Mouse (Mus musculus) forebrain, embryonic 11.5 days (tissue): ENCODE results near the gene Clk1. TPM values are rescaled to one million over a fixed set of nuclear protein-coding genes. Genes with fewer than 3 reads are reported as not detected.
"Not testable (repeated sequence)": the region's sequence is repeated elsewhere in the genome, so short reads cannot be mapped to it uniquely, and the experiment has no call there.

ENCODE experiments used
- ATAC-seq: fragments of 200-750 bp; cut with Nextera tagmentation; replicated peaks from 2 replicates; pipeline ENCODE4 v1.8.0; 2017; ENCODE audit warnings: moderate TSS enrichment; ENCODE audit not compliant: low FRiP score
- DNase-seq: peaks from one replicate; pipeline ENCODE4 v3.0.0-alpha.2; 2017; ENCODE audit warnings: low spot score
- H3K27ac ChIP-seq: fragments of 300-500 bp; sonication (generic); 2 replicates; pipeline ENCODE4 v1.5.1; 2014; ENCODE audit warnings: low read depth, low read length
- H3K27me3 ChIP-seq: fragments of 300-500 bp; sonication (generic); 2 replicates; pipeline ENCODE4 v1.6.1; 2014; ENCODE audit warnings: mild to moderate bottlenecking, low read length, mixed read lengths; ENCODE audit not compliant: control insufficient read depth, insufficient read depth
- H3K36me3 ChIP-seq: fragments of 300-500 bp; sonication (generic); 2 replicates; pipeline ENCODE4 v1.6.1; 2014; ENCODE audit warnings: mild to moderate bottlenecking, low read length, moderate library complexity, mixed read lengths; ENCODE audit not compliant: control insufficient read depth, insufficient read depth
- H3K4me1 ChIP-seq: fragments of 300-500 bp; sonication (generic); replicated peaks from 2 replicates; pipeline ENCODE4 v1.6.1; 2014; ENCODE audit warnings: low read length, mixed read lengths; ENCODE audit not compliant: control insufficient read depth, insufficient read depth
- H3K4me2 ChIP-seq: fragments of 300-500 bp; sonication (generic); 2 replicates; pipeline ENCODE4 v1.6.1; 2014; ENCODE audit warnings: low read depth, mild to moderate bottlenecking, low read length, moderate library complexity, mixed read lengths; ENCODE audit not compliant: severe bottlenecking
- H3K4me3 ChIP-seq: fragments of 300-500 bp; sonication (generic); 2 replicates; pipeline ENCODE4 v1.5.1; 2014; ENCODE audit warnings: low read depth, low read length
- H3K9ac ChIP-seq: fragments of 300-500 bp; sonication (generic); 2 replicates; pipeline ENCODE4 v1.6.1; 2014; ENCODE audit warnings: low read length
- H3K9me3 ChIP-seq: fragments of 300-500 bp; sonication (generic); 2 replicates; pipeline ENCODE4 v1.6.1; 2016; ENCODE audit warnings: low read length, mixed read lengths; ENCODE audit not compliant: control insufficient read depth
- WGBS: fragments of 180-500 bp; shearing (Covaris S2); extraction: QIAGEN DNeasy Blood & Tissue Kit; methylation state at CpG from one replicate; pipeline ENCODE4 v1.1.7; 2014; 5-methylcytosine and 5-hydroxymethylcytosine counted together
- polyA plus RNA-seq: library from polyadenylated mRNA; unstranded; fragments of >200 nt; fragmentation: Nextera tagmentation; extraction: Ambion mirVana; gene quantifications from 2 replicates; pipeline ENCODE4 v1.2.1, GENCODE M21; 2014

Clk1 gene
- polyA plus RNA-seq, 1 experiment from 2014 or later, result 158 TPM

DNA sequence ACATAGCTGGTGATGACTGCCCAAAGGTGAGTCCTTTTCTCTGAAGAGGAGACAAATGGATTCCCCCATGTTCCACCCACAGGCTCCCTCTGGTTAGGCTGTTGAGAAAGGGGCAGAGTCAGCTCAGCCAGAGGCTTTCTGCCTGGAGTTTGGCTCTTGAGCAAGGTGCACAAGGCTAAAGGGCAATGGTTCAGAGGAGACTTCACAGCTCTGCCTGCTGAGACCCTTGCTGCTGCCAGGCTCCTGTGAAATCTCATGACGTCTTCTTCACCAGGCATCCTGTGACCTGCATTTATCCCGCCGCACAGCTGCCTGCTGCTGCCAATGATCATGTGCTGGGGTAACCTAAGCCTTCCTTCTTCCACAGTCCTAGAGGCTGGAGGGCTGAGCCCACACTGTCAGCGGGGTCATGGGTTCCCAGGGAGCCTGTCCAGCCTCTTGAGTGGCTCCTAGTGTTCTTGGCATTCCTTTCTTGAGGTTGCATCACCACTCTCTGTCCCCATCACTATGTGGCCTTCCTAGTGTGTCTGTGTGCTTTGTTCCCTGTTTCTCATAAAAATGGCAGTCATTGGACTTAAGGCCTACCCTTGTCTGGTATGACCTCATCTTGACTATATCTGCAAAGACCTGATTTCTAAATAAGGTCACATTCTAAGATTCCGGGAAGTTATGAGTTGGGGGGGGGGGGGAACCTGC lies 41.1 kb downstream of the Clk1 start:
- Histone ChIP-seq H3K27me3 (no peaks in the 10 kb centered on the region), H3K9ac (no peak overlapping the region), H3K4me1 (no peaks in the 10 kb centered on the region), H3K4me2 (no peak overlapping the region), H3K4me3 (no peak overlapping the region), H3K9me3 (no peaks in the 10 kb centered on the region), H3K27ac (no peak overlapping the region), H3K36me3 (no peaks in the 10 kb centered on the region)
- DNase-seq (no peak), ATAC-seq (no peak)
- 80% methylated on average over 5 of the region's 5 CpGs for WGBS

DNA sequence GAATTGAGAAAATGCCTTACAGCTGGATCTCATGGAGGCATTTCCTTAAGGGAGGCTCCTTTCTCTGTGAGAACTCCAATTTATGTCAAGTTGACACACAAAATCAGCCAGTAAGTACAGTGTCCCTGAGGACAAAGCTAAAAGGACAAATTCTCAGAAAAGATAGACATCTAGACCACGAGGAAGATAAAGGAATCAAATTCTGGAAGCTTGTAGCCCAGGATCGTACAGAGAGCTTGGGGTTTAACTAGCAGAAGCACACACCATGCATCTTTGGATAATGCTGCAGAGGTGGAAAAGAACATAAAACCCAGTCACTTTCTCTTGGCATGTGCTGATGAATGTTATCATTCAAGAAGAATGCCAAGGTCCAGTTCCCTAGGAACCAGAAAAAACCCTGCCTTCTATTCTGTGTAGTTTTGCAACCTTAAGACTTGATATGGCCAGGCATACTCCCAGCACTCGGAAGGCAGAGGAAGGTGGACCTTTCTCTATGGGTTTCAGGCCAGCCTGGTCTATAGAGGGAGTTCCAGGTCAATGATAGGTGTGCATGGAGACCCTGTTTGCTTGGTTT lies 48.2 kb downstream of the Clk1 start:
- Histone ChIP-seq H3K9ac (no peak overlapping the region), H3K27me3 (no peaks in the 10 kb centered on the region), H3K27ac (no peak overlapping the region), H3K4me2 (no peak overlapping the region), H3K4me1 (no peaks in the 10 kb centered on the region), H3K4me3 (no peak overlapping the region), H3K36me3 (no peaks in the 10 kb centered on the region), H3K9me3 (no peaks in the 10 kb centered on the region)
- 81% methylated on average over 3 of the region's 3 CpGs for WGBS
- ATAC-seq (no peak), DNase-seq (no peak)

DNA sequence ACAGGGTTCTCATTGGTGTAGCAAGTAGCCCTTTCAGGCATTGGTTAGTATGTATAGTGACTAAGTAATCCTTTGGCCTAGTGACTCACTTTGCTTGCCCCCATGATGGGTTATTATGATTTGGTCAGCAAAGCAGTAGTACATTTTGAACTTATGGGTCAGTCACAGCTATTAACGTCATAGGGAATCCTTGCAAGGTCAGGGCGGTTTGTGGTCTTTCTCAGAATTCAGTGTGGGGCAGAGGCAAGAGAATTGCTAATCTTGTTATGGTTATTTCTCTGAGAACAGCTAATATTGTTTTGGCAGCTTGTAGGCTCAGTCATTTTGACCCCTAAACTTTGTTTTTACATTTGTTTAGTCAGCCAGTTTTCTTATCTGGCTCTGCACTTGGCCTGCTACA lies 49.6 kb downstream of the Clk1 start:
- not testable (repeated sequence) for H3K9ac ChIP-seq, H3K27me3 ChIP-seq, H3K36me3 ChIP-seq, H3K9me3 ChIP-seq, ATAC-seq, DNase-seq, H3K27ac ChIP-seq, H3K4me3 ChIP-seq, H3K4me2 ChIP-seq, H3K4me1 ChIP-seq
- WGBS, result 82% methylated on average over 2 of the region's 2 CpGs

DNA sequence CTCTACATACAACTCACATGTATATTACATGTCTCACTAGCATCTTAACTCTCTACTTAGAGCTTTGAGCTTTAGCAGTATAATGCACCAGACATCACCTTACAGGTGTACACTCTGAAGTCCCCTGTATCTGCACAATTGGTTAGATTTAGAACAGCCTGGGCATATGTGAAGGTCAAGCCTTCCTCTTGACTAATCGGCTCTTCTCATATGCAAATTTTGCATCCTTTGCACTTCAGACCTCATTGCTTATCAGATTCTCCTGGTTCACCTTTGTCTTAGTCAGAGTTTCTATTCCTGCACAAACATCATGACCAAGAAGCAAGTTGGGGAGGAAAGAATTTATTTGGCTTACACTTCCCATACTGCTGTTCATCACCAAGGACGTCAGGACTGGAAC lies 54.1 kb downstream of the Clk1 start:
- Histone ChIP-seq H3K4me2 (no peak overlapping the region), H3K27ac (no peak overlapping the region), H3K36me3 (no peaks in the 10 kb centered on the region), H3K9me3 (no peaks in the 10 kb centered on the region), H3K9ac (no peak overlapping the region), H3K4me3 (no peak overlapping the region), H3K4me1 (no peaks in the 10 kb centered on the region), H3K27me3 (no peaks in the 10 kb centered on the region)
- ATAC-seq (no peak), DNase-seq (no peak)
- WGBS, result 69% methylated on average over 2 of the region's 2 CpGs

DNA sequence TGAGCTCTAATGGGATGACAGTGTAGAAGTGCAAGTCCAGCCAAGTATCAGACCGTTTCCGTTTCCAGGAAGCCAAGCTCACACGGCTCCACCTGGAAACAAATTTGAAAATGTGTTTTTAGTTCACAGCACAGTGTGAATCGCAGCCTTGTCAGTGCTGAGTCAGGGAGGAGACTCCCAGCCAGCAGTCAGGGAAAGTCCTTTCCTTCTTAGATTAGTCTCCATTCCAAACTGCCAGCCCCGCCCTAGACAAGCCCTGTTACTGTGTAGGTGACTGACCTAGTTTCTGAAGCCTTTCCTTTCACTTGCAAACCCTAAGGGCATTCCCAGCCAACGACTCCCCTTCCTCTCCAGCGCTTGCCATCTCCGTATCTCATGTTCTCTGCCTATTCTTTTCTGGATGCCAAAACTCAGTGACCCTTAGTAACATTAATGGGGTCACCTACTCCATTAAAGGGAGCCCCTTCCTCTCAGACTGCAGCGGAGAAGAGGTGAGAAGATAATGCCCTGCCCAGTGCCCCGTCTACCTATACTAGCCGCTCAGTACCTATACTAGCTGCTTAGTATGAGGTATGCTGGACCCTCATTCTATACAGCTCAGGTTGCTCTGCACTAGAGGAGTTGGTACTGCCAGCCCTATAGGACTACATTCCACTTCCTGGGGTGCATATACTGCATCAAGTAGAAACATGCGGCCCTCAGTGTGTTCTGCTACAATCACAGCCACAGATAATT lies 57.0 kb downstream of the Clk1 start:
- WGBS, result 84% methylated on average over 12 of the region's 12 CpGs
- Histone ChIP-seq H3K36me3 (no peaks in the 10 kb centered on the region), H3K4me1 (no peaks in the 10 kb centered on the region), H3K9me3 (no peaks in the 10 kb centered on the region), H3K4me2 (no peak overlapping the region), H3K9ac (no peak overlapping the region), H3K27me3 (no peaks in the 10 kb centered on the region), H3K4me3 (no peak overlapping the region), H3K27ac (no peak overlapping the region)
- ATAC-seq (no peak), DNase-seq (no peak)

DNA sequence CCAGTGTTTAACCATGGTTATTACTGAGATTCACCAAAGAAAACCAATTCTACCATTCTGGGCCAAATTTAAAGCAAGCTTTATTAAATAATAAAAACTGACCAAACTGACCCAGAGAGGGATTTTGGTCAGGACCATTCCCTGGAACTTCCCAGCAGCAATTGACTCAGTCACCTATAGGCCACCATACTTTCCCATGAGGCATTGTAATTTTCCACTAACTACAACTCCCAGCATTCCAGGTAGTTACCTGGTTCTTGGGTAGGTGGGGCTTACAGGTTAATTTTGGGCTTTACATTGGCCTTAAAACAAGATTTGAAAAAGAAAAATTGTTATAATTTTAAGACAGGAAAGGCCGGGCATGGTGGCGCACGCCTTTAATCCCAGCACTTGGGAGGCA lies 58.0 kb downstream of the Clk1 start:
- Histone ChIP-seq H3K36me3 (no peaks in the 10 kb centered on the region), H3K4me3 (no peak overlapping the region), H3K9me3 (no peaks in the 10 kb centered on the region), H3K4me2 (no peak overlapping the region), H3K27me3 (no peaks in the 10 kb centered on the region), H3K27ac (no peak overlapping the region), H3K4me1 (no peaks in the 10 kb centered on the region), H3K9ac (no peak overlapping the region)
- ATAC-seq (no peak), DNase-seq (no peak)
- 94% methylated on average over 3 of the region's 3 CpGs for WGBS

DNA sequence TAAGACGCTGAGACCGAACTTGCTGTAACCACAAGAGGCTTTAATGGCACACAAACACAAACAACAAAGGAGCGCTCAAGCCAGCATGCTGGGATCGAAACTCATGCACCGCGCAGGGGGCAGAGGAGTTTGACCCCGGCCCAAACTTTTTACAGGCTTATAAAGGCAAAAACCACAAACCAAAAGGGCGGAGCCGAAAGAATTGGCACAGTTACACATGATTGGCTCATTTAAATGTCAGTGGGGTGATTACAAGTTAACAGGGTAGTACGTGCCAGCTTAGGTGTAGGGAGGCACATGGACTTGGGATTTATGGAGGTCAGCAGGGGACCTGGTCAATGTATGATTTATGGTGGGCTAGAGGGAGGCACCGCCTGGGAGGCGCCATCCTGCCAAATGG lies 59.3 kb downstream of the Clk1 start:
- WGBS, result 95% methylated on average over 12 of the region's 12 CpGs

DNA sequence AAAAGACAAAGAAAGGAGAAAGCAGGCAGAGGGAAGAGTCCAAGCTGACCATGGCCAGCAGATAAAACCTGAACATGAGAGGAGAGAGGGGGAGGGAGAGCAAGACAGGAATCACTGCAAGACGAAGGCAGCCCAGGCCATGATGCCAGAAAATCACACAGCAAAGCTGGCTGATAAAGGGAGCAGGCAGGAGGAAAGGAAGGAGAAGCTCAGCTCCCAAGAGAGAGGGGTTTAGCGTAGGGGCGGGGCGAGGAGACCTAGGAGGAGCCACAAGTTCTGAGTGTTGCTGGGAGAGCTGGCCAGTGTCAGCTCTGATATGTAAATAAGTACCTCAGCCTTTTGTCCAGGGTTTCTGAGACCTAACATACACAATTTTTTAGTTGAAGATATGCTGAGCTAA lies 61.6 kb downstream of the Clk1 start:
- Histone ChIP-seq H3K4me3 (no peak overlapping the region), H3K9me3 (no peaks in the 10 kb centered on the region), H3K36me3 (no peaks in the 10 kb centered on the region), H3K27ac (no peak overlapping the region), H3K9ac (no peak overlapping the region), H3K4me1 (no peaks in the 10 kb centered on the region), H3K4me2 (no peak overlapping the region), H3K27me3 (no peaks in the 10 kb centered on the region)
- WGBS, result 65% methylated on average over 4 of the region's 4 CpGs
- no peak for ATAC-seq
- DNase-seq, result no peak

More for the DNA sequence above, 59.3 kb downstream of the Clk1 start:
- Histone ChIP-seq H3K4me1 (no peaks in the 10 kb centered on the region), H3K9ac (no peak overlapping the region), H3K4me2 (no peak overlapping the region), H3K27ac (no peak overlapping the region), H3K27me3 (no peaks in the 10 kb centered on the region), H3K4me3 (no peak overlapping the region), H3K36me3 (no peaks in the 10 kb centered on the region), H3K9me3 (no peaks in the 10 kb centered on the region)
- ATAC-seq, result no peak
- DNase-seq, result no peak
